Mouse (Mus musculus): Measurements from ENCODE around the gene 1700037H04Rik.

The 1700037H04Rik gene

DNA sequence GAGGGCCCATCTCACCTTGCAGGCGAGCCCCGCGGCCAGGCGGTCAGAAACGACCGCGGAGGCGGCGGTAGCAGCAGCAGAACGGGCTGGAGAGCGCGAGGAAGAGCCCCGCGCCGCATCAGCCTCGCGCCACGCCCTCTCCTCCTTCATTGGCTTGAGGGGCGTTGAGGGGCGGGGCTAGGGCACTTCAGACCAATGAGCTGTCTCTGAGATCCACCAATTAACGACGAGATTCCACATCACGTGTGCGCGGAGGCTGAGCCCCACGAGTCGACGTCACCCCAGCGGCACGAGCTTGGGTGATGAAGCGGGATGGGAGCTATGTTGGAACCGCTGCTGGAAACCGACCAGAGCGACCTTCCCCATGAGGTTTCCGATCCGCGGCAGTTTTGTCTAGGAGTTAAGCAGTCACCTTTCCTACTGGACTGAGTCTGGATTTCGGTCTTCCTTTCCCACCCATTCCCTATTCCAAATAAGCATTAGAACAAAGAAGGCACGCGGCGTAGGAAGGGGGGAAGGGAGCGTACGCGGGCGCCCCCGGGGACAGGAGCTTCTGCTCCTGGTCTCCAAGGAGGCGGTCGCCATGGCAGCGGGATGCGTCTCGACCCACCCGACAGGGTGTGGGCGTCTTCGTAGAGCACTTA lies at the start of gene 1700037H04Rik:
1700037H04Rik (minus strand) TSS at position 144 of the 644 bp plus-strand sequence.
- DNase-seq (ENCODE audit: low read depth, low spot score) = peak; percentile 99

DNA sequence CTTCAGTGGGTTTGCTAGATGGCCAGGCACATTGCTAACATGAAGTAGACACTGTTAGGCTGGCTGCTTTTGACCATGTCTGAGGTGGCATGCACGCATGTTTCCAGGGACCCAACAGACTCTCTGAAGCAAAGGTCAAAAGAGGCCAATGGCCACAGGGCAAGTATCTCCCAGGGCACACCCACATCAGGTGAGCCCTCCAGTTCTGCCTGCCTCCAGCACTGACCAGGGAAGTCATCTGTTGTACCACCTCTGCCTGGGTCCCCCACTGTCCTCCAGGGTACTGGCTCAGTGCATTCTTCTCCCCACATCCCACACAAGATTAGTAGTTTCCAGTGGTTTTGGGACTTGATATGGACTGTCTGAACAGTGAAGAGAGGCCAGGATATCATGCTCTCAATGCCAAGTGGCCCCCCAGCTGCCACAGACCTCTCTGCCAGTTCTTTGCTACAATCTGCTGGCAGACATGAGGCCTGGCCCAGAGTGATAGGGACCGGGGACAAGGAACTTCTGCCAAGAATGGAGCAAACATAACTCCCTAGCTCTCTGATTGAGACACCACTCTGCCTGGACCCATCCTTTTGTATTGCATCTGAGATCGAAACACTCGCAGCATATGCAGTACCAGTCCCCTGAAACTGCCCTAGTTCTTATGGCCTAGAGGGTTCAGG lies 49.4 kb upstream of the 1700037H04Rik start:
- DNase-seq (ENCODE audit: low read depth, low spot score) = no peak

DNA sequence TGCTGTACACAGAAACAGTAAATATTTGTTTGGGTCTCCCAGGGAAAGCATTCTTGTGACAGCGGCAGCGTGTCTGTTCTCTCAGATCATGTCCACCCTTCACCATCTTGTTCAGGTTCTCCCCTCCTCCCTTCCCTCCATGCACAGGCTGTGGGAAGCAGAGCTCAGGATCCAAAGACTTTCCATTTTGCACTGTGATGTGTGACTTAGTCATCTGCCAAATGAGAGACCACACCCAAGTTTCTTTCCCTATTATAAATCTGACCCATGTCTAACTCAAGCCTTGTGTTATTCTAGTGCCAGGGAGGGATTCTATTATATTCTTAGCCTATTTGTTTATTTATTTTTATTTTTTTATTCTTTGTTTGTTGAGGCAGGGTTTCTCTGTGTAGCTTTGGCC lies 48.5 kb upstream of the 1700037H04Rik start:
- no peak for DNase-seq (ENCODE audit: low read depth, low spot score)

DNA sequence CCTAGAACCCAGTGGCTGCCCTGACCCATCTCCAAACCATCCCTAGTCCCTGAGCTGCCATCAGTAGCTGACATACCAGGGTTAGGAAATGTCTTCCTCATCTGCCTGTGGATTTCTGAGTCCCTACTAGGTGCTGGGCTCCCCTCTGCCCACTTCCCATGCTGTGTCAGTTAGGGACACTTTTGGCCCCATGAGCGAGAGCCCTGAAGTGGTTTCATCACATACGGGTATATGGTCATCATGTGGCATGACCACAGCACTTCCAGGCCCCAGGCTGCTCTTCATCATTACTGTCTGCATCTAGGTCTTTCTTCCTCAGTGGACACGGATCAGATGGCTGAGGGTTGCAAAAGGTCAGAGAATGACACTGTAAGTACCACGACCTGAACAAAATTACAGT lies 46.9 kb upstream of the 1700037H04Rik start, which contains the start of gene Ap5s1:
Ap5s1 (plus strand) TSS at position 301 of the 400 bp plus-strand sequence.
- no peak for DNase-seq (ENCODE audit: low read depth, low spot score)

DNA sequence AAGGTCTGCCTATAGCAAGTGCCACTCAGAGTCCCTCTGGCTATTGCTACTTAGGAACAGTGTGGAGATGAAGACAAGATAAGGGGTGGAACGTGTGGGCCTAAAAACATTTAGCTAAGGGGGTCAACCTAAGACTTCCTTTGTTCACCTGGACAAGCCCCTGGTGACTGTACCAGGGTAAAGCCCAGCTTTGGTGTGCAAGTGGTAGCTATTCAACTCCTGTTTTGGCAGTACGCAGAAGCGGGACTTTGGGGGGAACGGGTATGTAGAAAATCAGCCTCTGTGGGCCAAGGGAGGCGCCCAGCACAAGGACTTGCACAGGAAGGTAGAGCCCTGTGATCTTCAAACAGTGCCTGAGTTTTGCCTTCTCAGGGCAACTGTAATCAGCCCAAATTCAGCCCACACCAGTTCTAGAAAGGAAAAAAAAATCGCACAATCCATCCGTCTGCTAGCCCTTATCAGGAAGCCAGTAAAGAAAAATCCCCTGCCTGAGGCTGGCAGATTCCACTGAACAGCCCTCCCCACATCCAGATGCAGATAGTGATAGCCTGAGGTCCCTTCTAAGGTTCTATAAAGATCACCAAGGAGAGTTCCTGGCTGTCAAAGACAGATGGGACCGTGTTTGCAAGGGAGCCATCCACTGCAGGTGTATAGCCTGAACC lies 45.8 kb upstream of the 1700037H04Rik start:
- DNase-seq (ENCODE audit: low read depth, low spot score) = no peak

DNA sequence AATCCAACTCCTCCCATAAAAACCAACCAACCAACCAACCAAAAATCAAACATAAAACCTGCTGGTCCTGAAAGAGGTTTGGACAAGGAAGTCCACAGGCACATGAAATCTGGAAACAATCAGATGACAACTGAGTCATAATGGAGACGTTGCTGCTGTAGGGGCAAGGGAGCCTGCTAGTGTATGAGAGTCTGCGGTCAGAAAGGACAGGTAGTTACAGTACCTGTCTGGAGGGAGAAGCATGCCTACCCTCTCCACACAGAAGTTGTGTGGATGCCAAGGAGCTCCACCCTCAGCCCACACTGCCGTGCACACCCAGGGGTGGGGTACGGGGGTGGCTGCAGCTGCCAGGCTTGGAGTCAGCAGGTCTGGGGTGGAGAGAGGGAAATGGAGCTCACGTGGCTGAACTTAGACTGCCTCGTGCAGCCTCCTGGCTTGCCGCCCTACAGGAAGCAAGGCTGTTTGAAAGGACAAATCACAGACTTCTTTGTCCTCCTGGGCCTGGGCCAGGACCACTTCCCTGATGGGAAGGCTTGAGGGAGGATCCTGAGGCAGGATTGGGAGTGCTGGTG lies 44.6 kb upstream of the 1700037H04Rik start:
- no peak for DNase-seq (ENCODE audit: low read depth, low spot score)

DNA sequence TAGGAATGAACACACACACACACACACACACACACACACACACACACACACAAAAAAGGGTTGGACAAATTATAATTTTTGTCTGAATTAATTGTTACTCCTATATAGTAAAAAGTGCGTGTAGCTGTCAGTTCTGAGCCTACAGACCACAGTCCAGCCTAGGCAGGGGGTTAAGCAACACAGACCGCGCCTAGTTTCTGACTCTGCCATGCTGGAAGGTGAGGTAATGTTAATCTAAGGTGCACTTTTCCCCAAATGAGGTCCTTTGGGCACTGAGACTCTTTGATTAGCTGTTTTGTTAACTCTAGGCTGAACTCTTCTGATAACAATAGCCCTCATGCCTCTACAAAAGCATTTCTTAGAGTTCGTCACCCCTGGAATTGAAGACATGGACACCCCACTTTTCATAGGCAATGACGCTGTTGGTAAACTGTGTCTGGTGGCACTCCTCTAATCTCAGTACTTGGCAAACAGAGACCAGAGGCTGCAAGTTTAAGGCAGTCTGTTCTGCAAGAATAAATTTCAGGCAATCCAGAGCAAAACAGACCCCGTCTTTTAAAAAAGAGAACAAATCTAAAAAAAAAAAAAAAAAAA lies 44.0 kb upstream of the 1700037H04Rik start:
- DNase-seq (ENCODE audit: low read depth, low spot score) = no peak

DNA sequence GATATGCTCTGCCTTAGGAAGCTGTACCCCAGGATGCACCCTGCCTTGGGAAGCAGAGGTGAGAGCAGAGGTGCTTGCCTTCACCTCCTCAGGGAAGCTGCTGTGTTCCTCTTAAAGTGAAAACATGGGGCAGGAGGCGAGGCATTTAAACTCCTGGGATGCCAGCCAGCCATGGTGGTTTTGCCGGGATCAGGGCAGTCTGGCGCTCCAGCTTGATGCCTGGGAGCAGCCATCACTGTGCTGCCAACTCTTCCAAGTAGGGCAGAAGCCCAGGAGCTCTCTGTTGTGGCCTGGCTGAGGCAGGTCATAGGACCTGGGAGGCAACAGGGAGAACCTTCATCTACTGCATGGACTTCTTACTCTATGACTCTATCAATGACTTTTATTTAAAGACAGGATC lies 41.4 kb upstream of the 1700037H04Rik start:
- no peak for DNase-seq (ENCODE audit: low read depth, low spot score)

DNA sequence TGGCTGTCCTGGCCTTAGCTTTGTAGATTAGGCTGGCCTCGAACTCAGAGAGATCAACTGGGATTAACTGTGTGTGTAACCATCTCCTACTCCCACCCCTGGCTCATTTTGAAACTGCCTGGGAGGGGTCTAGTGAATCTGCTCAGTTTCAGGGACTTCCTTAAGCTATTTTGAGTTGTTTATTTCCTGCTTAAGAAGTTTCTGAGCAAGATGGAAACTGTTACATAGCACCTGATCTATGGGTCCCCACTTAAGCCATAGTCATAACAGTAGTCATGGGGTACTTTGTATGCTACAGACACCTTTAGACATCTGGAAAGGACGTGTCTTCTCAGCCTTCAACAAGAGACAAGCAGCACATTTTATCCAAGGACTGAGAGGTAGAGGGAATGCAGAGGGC lies 40.8 kb upstream of the 1700037H04Rik start:
- DNase-seq (ENCODE audit: low read depth, low spot score) = no peak

DNA sequence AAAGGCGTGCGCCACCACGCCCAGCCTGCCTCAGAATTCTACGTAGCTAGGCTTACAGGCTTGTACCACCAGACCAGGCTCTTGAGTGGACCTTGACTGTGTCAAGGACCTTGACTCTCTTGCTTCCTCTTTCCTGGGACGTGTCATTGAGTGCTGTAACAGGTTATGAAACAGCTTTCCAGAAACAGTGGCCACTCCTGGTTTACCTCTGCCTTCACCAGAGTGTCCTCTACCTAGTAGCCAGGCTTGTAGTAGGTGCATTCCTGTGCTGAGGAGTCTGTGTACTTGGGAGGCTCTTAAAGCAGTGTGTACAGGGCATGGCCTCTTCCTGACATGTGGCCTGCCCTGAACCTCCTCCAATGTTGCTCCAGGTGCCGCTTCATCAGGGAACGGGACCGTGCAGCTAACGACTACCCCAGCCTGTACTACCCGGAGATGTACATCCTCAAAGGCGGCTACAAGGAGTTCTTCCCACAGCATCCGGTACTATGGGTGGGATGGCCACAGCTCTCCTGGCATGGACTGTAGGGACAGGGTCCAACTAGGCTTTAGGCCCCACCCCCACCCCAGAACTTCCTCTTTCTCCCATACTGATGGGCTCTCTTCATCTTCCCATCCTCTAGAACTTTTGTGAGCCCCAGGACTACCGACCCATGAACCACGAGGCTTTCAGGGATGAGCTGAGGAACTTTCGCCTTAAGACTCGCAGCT lies 36.9 kb upstream of the 1700037H04Rik start:
- no peak for DNase-seq (ENCODE audit: low read depth, low spot score)

DNA sequence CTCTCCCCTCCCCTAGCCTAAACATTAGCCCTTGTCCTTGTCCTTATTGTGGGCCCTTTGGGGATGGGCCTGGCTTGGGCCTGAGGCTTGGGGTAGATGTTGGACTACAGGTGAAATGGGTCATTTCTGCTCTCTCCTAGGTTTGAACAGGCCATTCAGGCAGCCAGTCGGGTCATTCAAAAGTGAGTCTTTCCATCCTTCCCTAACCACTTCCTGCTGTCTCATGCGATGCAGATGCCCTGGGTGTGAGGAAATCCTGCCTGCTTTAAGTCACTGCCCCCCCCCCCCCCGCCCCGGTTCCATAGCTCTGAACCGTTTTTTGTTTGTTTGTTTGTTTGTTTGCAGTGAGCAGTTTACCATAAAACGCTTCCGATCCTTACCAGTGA lies 31.1 kb upstream of the 1700037H04Rik start:
- DNase-seq (ENCODE audit: low read depth, low spot score) = no peak

DNA sequence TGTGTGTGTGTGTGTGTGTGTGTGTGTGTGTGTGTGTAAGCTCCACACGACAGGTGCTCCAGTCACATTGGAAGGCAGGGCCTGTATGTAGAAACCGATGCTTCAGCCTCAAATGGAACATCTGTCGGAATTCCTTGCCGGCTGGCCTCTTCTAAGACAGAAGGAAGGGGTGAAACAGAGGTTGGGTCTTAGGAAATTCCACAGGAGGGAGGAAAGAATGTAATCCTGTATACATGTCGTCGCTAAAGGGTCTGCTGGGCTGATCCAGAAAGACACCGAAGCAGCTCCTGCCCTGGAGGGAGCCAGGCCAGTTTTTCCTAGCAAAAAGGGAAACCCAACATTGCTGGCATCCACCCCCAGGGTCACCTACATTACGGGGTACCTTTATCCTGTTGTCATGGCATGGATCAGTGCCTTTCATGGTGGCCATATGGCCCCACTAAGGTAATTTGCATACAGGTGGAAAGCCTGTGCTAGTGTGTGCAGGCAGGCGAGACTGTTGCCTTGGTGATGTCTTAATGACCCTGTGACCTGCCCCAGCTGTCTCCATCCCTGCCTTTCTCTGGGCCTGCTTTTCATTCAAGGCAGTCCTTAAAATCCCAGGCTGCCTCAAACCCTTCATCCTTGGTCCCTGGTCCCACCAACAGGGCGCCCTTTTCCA lies 30.6 kb upstream of the 1700037H04Rik start:
- peak; percentile 78 for DNase-seq (ENCODE audit: low read depth, low spot score)

DNA sequence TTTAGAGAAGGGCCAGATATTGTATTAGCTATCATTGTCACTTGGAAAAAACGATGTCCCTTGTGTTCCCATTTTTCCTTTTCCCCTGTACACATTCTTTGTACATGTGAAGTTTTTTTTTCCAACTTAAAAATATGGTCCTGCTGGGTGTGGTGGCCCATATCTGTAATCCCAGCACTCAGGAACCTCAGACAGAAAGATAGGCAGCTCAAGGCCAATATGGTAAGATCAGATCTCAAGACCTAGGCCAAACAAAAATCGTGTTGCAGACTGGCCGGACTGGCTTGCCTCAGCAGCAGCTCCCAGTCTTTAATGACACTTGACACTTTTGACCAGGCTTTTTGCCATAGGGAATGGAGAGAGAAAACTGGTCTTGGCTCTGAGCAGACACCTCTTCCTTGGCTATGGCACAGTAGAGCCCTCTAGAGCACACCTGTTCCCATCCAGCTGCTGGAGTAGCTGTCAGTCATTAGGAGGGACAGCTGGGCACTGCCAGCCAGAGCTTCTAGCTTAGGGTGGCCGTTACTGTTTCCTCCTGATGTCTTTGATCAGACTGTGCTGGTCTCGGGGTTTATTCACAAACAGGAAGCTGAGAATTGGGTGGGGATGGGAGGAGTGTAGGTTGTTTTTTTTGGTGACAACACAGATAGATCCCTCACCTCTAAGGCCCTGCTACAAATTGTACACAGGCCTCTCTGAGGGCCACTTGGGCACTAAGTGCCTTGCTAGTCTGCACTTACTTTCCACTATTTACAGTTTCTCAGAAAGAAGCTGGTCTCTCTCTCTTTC lies 29.8 kb upstream of the 1700037H04Rik start:
- DNase-seq (ENCODE audit: low read depth, low spot score) = no peak

DNA sequence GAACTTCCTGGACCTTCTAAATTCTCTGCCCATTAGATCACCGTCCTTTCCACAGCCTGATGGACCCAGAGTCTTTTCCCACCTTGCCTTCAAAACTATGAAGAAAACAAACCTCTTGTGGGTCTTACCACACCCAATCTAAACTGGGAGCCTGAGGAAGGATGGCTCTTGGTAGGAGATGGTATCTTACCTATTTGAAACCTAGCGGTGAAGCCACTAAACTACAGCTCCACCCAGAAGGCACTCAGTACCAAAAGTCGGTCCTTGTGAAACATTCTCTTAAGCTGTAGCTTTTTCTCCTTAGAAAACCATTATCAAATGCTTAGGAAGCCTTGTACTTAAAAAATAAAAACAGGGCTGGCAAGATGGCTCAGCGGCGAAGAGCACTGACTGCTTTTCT lies 28.4 kb upstream of the 1700037H04Rik start:
- DNase-seq (ENCODE audit: low read depth, low spot score) = no peak

DNA sequence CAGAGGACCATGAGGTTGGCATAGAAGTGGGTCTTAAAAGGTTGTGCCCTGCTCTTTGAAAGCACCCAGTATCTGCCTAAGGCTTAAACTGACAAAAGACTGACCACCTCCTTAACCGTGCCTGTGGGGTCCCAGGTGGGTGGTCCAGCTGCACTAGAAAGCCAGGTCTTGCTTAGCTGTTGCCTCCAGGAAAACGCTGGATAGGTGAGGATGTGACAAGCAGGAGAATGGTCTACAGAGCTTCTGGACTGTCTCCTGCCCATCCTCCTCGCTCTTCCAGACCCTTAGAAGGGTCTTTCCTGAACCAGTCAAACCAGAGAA lies 27.7 kb upstream of the 1700037H04Rik start:
- DNase-seq (ENCODE audit: low read depth, low spot score) = no peak

DNA sequence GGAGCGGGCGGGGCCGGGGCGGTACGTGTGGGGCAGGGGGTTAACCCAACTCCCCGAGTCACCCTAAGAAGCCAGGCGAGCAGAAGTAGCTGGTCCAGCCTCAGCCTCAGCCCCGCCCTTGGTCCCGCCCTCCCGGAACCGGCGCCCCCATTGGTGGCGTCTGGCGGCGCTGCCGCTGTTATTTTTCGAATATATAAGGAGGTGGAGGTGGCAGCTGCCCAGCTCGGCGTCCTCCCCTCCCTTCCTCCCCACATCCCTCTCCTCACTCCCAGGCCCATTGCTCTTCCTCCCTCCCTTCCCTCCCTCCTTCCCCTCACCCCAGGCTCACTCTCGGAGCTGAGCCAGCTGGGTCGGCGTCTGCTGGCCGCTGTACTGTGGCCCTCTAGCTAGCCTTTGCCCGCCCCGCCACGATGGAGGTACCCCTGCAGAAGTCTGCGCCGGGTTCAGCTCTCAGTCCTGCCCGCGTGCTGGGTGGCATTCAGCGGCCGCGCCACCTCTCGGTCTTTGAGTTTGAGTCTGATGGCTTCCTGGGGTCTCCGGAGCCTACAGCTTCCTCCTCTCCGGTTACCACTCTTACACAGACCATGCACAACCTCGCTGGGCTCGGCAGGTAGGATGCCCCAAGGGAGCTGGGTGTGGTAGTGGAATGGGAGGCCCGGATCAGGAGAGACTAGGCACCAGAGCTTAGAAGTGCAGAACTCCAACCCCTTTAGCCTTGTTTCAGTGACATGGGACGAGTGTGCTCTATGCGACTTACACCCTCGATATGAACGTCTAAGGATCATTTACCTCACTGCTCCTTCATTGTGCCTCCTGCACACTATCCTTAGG lies 27.1 kb upstream of the 1700037H04Rik start, which contains the start of the genes Cdc25b and Spef1:
Cdc25b (plus strand) TSS at position 179 of the 831 bp plus-strand sequence.
Spef1 (minus strand) TSS at position 512 of the 831 bp plus-strand sequence.
- DNase-seq (ENCODE audit: low read depth, low spot score) = peak; percentile 87

DNA sequence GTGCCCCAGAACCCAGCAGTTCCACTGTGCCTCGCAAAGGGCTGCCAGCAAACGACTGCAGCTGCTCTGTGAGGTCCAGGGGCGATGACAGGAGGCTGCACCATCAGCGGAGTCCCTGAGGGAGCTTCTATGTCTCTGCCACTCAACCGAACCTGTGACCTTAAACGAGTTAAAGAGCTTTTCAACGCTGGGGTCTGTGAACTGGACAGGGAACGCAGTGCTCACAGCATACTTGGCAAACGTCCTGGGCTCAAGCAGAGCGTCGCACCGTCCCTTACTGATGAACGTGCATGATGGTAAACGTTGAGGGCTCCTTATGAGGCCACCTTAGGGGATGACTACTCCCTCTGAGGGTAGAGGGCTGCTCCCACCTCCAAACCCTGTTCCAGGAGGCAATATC lies 26.5 kb upstream of the 1700037H04Rik start:
- no peak for DNase-seq (ENCODE audit: low read depth, low spot score)

DNA sequence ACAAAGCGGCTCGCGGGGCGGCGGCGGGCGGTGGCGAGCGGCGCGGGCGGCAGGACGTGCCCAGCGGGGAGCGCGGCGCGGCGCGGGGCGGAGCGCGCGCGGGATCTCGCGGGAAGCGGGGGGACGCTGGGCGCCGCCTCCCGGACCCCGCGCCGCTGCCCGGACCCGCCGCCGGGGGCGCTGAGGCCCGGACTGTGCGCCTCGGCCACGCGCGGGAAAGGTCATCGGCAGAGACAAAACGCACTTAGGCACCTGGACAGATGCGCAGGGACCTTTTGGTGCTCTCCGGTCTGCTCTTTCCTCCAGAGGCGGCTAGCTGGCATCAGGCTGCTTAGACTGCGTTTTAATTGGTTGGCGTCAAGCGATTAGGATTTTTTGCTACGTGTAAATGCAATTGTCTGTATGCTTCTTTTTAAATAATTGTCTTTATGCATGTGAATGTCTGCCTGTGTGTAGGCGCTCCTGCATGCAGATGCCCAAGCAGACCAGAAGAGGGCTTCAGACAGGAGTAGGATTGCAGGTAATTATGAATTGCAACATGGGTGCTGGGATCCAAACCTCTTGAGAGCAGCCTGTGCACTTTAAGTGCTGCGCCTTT lies 20.2 kb upstream of the 1700037H04Rik start, which contains the start of gene Cenpb:
Cenpb (minus strand) TSS at position 78 of the 598 bp plus-strand sequence.
- peak; percentile 89 for DNase-seq (ENCODE audit: low read depth, low spot score)
